Mouse (Mus musculus): Measurements from ENCODE around the gene Zzz3. TPM values are rescaled to one million over a fixed set of nuclear protein-coding genes. Genes with fewer than 3 reads are reported as not detected.

Gene Zzz3
- total and polyA plus RNA-seq, 3 experiments, result 64.2 to 116 (median 94.9) TPM

DNA sequence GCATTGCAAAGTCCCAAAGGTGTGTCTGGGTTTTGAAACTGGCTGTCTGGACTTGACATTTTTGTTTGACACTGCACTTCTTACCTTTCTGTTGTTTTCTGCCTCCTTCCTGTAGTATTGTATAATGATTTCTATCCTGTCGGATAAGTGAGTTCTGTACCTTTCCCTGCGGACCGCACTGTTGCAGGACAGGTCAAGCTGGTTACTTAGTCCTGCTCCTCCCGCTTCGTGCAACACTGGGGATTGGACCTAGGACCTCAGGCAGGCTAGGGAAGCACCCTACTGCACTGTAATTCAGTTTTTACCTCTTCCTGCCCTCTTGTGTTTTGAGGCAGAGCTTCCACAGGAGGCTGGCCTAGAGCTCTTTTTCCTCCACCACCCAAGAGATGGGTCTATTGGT, 5.2 kb downstream of the Zzz3 start:
- Histone ChIP-seq H3K27me3 (replicated peaks) (no peaks in the 10 kb centered on the region), H3K27ac (ENCODE audit: insufficient read depth, low read depth) (no peak overlapping the region), H3K4me2 (ENCODE audit: insufficient read depth, low read depth, poor library complexity, severe bottlenecking) (no peak overlapping the region), H3K36me3 (replicated peaks in 1 of 2; ENCODE audit: control insufficient read depth in 1 of 2, insufficient read depth in 1 of 2, low read length in 1 of 2) (peaks cover 0 to 41% of the 10 kb centered on the region in 2 experiments), H3K9me3 (replicated peaks; ENCODE audit: low read length) (no peaks in the 10 kb centered on the region), H3K4me1 (ENCODE audit: control insufficient read depth in 1 of 2, insufficient read depth in 2 of 2) (peaks cover 30 to 80% of the 10 kb centered on the region in 2 experiments), H3K79me2 (replicated peaks; ENCODE audit: control insufficient read depth, extremely low read depth, insufficient read depth, poor library complexity, severe bottlenecking) (peaks cover 87% of the 10 kb centered on the region), H3K9ac (ENCODE audit: insufficient read depth, low read depth) (no peak overlapping the region), H3K4me3 (replicated peaks in 1 of 3; ENCODE audit: low read depth in 2 of 3, low read length in 2 of 3, poor library complexity in 1 of 3) (no peak overlapping the region)
- DNase-seq (ENCODE audit: extremely low read depth), result no peak
- dilution Hi-C loops (cut with MboI; ENCODE audit: extremely low pct_ligation_motif_present, extremely low pct_unique_long_range_greater_than_20kb, low sequenced_read_pairs) (no loop called here), in situ Hi-C loops (cut with MboI; ENCODE audit: low pct_ligation_motif_present, low pct_unique_long_range_greater_than_20kb, low sequenced_read_pairs) (no loop called here)
- TF ChIP-seq MAX (IDR thresholded peaks at IDR 0.05; ENCODE audit: low read length) (no peak), USF1 (IDR thresholded peaks at IDR 0.05; ENCODE audit: low read depth, low read length) (no peak), MXI1 (IDR thresholded peaks at IDR 0.05; ENCODE audit: low read depth, low read length) (no peak), JUND (conservative IDR thresholded peaks at IDR 0.05; ENCODE audit: low read depth, low read length) (no peak), MAZ (IDR thresholded peaks at IDR 0.05; ENCODE audit: low read depth, low read length) (no peak), E2F4 (IDR thresholded peaks at IDR 0.05; ENCODE audit: insufficient replicate concordance, low read depth, low read length) (no peak), BHLHE40 (IDR thresholded peaks at IDR 0.05; ENCODE audit: low read depth, low read length) (no peak), TCF12 (IDR thresholded peaks at IDR 0.05; ENCODE audit: low read depth, low read length) (no peak), CHD2 (IDR thresholded peaks at IDR 0.05; ENCODE audit: low read length) (no peak), PAX5 (IDR thresholded peaks at IDR 0.05; ENCODE audit: low read length) (no peak), SIN3A (IDR thresholded peaks at IDR 0.05; ENCODE audit: low read length) (no peak), MYC (IDR thresholded peaks at IDR 0.05; ENCODE audit: low read depth, low read length) (no peak), GABPA (IDR thresholded peaks at IDR 0.05; ENCODE audit: insufficient replicate concordance, low read depth, low read length) (no peak), ELF1 (IDR thresholded peaks at IDR 0.05; ENCODE audit: low read depth, low read length) (no peak), MAFK (IDR thresholded peaks at IDR 0.05; ENCODE audit: insufficient replicate concordance, low read length) (no peak), HCFC1 (IDR thresholded peaks at IDR 0.05; ENCODE audit: low read depth, low read length) (no peak), SMC3 (IDR thresholded peaks at IDR 0.05; ENCODE audit: low read depth, low read length) (no peak), NELFE (IDR thresholded peaks at IDR 0.05; ENCODE audit: low read depth, low read length) (no peak), RCOR1 (conservative IDR thresholded peaks at IDR 0.05; ENCODE audit: low read depth, low read length) (no peak)

DNA sequence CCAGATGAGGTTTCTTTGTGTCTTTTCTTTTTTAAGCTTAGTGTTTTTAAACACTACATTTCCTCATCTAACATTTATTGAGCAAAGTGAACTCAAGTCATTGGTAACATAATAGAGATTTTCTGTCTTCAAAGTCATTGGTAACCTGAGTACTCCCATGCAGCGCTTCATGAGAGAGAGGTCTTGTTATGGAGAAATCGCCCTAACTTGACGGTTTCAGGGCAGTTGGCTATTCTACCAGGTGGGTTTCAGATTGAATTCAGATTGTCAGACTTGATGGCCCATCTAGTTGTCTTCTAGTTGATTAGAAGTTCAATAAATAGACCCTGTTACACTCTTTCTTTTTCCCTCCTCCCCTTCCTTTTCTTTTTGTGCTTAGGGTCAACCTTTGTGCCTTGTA, 5.6 kb downstream of the Zzz3 start:
- DNase-seq (ENCODE audit: extremely low read depth), result no peak
- Histone ChIP-seq H3K4me1 (ENCODE audit: control insufficient read depth in 1 of 2, insufficient read depth in 2 of 2) (peaks cover 30 to 85% of the 10 kb centered on the region in 2 experiments), H3K9me3 (replicated peaks; ENCODE audit: low read length) (no peaks in the 10 kb centered on the region), H3K9ac (ENCODE audit: insufficient read depth, low read depth) (no peak overlapping the region), H3K27me3 (replicated peaks) (no peaks in the 10 kb centered on the region), H3K4me2 (ENCODE audit: insufficient read depth, low read depth, poor library complexity, severe bottlenecking) (no peak overlapping the region), H3K79me2 (replicated peaks; ENCODE audit: control insufficient read depth, extremely low read depth, insufficient read depth, poor library complexity, severe bottlenecking) (peaks cover 91% of the 10 kb centered on the region), H3K27ac (ENCODE audit: insufficient read depth, low read depth) (no peak overlapping the region), H3K36me3 (replicated peaks in 1 of 2; ENCODE audit: control insufficient read depth in 1 of 2, insufficient read depth in 1 of 2, low read length in 1 of 2) (peaks cover 0 to 41% of the 10 kb centered on the region in 2 experiments), H3K4me3 (replicated peaks in 1 of 3; ENCODE audit: low read depth in 2 of 3, low read length in 2 of 3, poor library complexity in 1 of 3) (no peak overlapping the region)
- in situ Hi-C loops (cut with MboI; ENCODE audit: low pct_ligation_motif_present, low pct_unique_long_range_greater_than_20kb, low sequenced_read_pairs), result no loop called here
- dilution Hi-C loops (cut with MboI; ENCODE audit: extremely low pct_ligation_motif_present, extremely low pct_unique_long_range_greater_than_20kb, low sequenced_read_pairs), result no loop called here
- no peak for TF ChIP-seq BHLHE40 (IDR thresholded peaks at IDR 0.05; ENCODE audit: low read depth, low read length)
- peak; percentile 43; the same call in 1 of the 2 replicates for TF ChIP-seq CHD1 (IDR thresholded peaks at IDR 0.05; ENCODE audit: low read depth, low read length)

All from CH12.LX (cell line).